Mouse (Mus musculus): ENCODE measurements around the gene Gm45808. TPM values are rescaled to one million over a fixed set of nuclear protein-coding genes. Genes with fewer than 3 reads are reported as not detected.
A peak's percentile ranks its signal among the peaks of the same experiment; 100 is the strongest.
"Not testable (repeated sequence)": the region's sequence is repeated elsewhere in the genome, so short reads cannot be mapped to it uniquely, and the experiment has no call there.

Gm45808 gene
- polyA plus RNA-seq, 1 experiment from 2014 or later, result not detected

DNA sequence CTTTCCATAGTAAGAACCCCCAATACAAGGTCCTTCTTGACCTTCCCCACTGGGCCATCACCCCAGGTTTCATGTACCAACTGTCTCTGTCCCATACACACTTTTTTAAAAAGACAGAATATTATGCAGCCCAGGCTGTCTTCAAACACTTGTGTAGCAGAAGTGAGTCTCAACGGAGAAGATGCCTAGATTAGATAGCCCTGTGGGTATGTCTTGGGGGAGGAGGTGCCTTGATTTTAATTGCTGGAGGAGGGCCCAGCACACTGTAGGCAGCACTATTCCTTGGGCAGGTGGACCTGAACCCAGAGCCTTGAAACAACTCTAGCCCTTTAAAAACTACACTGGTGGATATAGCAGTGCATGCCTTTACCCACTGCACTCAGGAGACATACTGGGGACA is 4.4 kb downstream of the Gm45808 start:
- H3K36me3 ChIP-seq, result no peaks in the 10 kb centered on the region
- H3K4me3 ChIP-seq, result no peak overlapping the region
- no peak for ATAC-seq (ENCODE audit: low FRiP score, low read depth)
- H3K9me3 ChIP-seq, result no peaks in the 10 kb centered on the region
- H3K4me2 ChIP-seq (replicated peaks), result no peak overlapping the region
- H3K27me3 ChIP-seq, result no peaks in the 10 kb centered on the region
- H3K4me1 ChIP-seq, result no peaks in the 10 kb centered on the region
- no peak overlapping the region for H3K27ac ChIP-seq (replicated peaks)
- 94% methylated on average over 1 of the region's 1 CpGs for WGBS
- no peak overlapping the region for H3K9ac ChIP-seq (replicated peaks)

DNA sequence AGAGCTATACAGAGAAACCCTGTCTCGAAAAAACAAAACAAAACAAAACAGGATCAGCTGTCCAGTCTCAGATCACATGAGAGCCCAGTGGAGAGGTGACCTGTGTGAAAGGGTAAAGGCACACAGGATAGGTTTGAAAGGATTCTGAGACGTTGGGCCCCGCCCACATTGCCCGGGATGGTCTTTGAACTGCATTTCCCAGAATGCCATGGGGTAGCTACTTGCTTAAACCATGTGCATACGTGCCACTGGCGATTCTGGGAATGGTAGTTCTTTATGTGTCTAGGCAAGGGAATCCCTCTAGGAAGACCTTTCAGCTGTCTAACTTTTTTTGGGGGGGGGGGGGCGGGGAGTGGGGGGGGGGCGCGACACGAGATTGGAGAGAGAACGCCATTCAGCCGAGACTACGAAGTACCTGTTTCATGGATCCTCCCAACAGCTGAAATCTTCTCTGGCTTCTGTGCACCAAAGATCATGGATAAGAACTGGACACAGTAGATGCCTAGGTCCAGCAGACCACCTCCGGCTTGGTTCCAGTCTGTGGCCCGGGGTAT is 5.2 kb downstream of the Gm45808 start, which contains the start of gene Tulp2:
TSS of gene Tulp2 (plus strand) at position 504 of the 554 bp plus-strand sequence.
- 48% methylated on average over 15 of the region's 15 CpGs for whole genome bisulfite sequencing
- ATAC-seq (ENCODE audit: low FRiP score, low read depth), result peak; percentile 54

DNA sequence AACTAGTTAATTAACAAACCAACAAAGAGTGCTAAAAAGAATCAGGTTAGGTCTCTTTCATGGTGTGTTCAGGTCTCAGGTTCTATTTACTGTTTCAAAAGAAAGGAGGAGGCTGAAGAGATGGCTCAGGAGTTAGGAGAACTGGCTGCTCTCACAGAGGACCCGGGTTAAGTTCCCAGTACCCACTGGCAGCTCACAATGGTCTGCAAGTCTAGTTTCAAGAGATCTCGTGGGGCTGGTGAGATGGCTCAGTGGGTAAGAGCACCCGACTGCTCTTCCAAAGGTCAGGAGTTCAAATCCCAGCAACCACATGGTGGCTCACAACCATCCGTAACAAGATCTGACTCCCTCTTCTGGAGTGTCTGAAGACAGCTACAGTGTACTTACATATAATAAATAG is 6.3 kb downstream of the Gm45808 start:
- H3K27ac ChIP-seq (replicated peaks); H3K4me1 ChIP-seq; H3K4me2 ChIP-seq (replicated peaks); H3K4me3 ChIP-seq; ATAC-seq (ENCODE audit: low FRiP score, low read depth); H3K36me3 ChIP-seq; H3K9ac ChIP-seq (replicated peaks); H3K9me3 ChIP-seq; H3K27me3 ChIP-seq: not testable (repeated sequence)
- WGBS, result 82% methylated on average over 3 of the region's 4 CpGs

More for the DNA sequence above, 5.2 kb downstream of the Gm45808 start, which contains the start of gene Tulp2:
- Histone ChIP-seq H3K9ac (replicated peaks) (no peak within 1 kb of the TSS), H3K9me3 (no peaks in the 10 kb centered on the region), H3K36me3 (no peaks in the 10 kb centered on the region), H3K4me1 (no peaks in the 10 kb centered on the region), H3K4me3 (no peak within 1 kb of the TSS), H3K27ac (replicated peaks) (no peak within 1 kb of the TSS), H3K4me2 (replicated peaks) (no peak within 1 kb of the TSS), H3K27me3 (no peaks in the 10 kb centered on the region)

DNA sequence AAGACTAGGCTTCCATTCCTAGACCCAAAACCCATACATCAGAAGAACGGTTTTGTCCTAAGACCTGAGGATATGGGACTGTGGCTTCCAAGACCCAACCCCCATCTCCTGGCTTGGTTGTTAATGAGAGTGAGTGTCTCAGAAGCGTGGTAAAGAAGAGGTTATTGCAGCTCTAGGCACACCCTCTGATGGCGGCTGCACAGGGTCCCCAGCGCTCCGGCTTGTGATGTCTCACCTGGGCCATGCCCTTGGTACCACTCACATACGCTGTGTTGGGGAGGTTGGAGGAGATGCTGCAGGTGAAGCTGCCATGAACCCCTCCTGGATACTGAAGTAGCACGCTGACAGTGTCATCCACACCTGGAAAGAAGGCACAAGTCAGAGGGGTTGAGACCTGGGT is 7.8 kb downstream of the Gm45808 start:
- ATAC-seq (ENCODE audit: low FRiP score, low read depth), result no peak
- H3K4me2 ChIP-seq (replicated peaks), result no peak overlapping the region
- no peaks in the 10 kb centered on the region for H3K4me1 ChIP-seq
- no peak overlapping the region for H3K4me3 ChIP-seq
- H3K27me3 ChIP-seq, result no peaks in the 10 kb centered on the region
- H3K27ac ChIP-seq (replicated peaks), result no peak overlapping the region
- 93% methylated on average over 7 of the region's 7 CpGs for WGBS
- H3K9ac ChIP-seq (replicated peaks), result no peak overlapping the region
- no peaks in the 10 kb centered on the region for H3K9me3 ChIP-seq
- H3K36me3 ChIP-seq, result no peaks in the 10 kb centered on the region

DNA sequence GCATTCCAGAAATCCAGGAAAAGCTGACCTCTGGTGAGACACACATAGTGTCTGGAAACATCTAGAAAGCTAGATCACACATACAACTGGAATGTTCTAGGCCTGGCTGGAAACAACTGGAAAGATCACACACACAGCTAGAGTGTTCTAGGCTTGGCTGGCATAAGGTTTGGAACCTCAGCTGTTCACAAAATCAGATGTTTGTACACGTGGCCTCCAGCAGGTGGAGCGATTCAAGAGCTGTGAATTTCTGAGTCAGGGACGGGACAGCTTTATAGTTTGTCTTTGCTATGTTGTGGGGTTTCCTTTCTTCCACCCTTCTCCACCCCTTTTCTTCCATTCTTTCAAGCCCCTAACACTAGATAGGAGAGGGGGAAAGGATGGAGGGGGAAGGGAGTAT is 9.6 kb downstream of the Gm45808 start:
- Histone ChIP-seq H3K27me3 (no peaks in the 10 kb centered on the region), H3K27ac (replicated peaks) (no peak overlapping the region), H3K4me1 (no peaks in the 10 kb centered on the region), H3K36me3 (no peaks in the 10 kb centered on the region), H3K9me3 (no peaks in the 10 kb centered on the region), H3K4me3 (no peak overlapping the region), H3K4me2 (replicated peaks) (no peak overlapping the region), H3K9ac (replicated peaks) (no peak overlapping the region)
- peak; percentile 30; the same call in 1 of the 2 replicates for ATAC-seq (ENCODE audit: low FRiP score, low read depth)
- WGBS, result 14% methylated on average over 3 of the region's 3 CpGs

DNA sequence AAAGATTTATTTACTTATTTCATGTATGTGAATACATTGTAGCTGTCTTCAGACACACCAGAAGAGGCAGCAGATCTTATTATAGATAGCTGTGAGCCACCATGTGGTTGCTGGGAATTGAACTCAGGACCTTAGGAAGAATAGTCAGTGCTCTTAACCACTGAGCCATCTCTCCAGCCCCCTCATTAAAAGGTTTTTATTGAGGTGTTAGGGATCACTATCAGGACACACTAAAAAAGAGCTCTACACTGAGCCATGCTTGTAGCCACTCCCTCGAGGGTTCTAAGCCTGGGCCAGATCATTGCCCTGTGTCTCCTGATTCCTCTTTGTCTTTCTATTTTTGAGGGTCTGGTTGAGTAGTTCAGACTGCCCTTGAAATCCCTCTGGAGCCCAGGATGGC is 10.2 kb downstream of the Gm45808 start:
- no peak overlapping the region for H3K27ac ChIP-seq (replicated peaks)
- no peaks in the 10 kb centered on the region for H3K4me1 ChIP-seq
- WGBS, result 60% methylated on average over 1 of the region's 1 CpGs
- no peaks in the 10 kb centered on the region for H3K36me3 ChIP-seq
- no peaks in the 10 kb centered on the region for H3K27me3 ChIP-seq
- H3K9ac ChIP-seq (replicated peaks), result no peak overlapping the region
- no peak for ATAC-seq (ENCODE audit: low FRiP score, low read depth)
- H3K4me2 ChIP-seq (replicated peaks), result no peak overlapping the region
- no peaks in the 10 kb centered on the region for H3K9me3 ChIP-seq
- no peak overlapping the region for H3K4me3 ChIP-seq

DNA sequence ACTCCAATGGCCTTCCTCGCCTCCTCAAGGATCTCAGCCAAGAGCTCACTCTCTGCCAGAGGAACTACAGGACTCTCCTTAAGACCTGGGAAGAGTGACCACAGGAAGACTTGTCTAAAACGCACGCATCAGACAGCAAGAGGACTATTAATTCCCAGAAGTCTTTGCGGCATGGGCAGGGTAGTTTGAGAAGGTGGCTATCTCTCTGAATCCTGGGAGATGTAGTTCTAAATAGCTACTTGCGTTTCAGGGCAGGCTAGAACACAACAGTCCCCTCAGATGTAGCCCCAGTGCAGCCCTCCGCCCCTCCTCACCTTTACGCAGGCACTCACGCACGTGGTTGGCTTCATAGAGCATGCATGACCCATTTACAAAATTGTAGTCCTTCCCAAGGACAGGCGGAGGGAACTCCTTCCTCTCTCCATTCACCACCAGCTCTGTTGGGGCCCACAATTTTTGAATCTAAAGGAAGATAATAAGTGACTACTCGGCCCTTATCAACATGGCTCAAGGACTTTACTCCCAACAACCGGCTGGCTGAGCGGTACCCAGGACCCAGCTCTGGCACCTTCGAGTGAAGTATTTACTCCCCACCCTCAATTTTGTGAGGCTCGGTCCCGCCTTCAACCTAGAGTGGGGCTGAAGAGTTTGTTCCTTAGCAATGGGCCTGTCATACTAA is 11.2 kb downstream of the Gm45808 start:
- ATAC-seq (ENCODE audit: low FRiP score, low read depth), result no peak
- no peaks in the 10 kb centered on the region for H3K27me3 ChIP-seq
- WGBS, result 78% methylated on average over 16 of the region's 16 CpGs
- H3K4me3 ChIP-seq, result no peak overlapping the region
- no peaks in the 10 kb centered on the region for H3K36me3 ChIP-seq
- no peak overlapping the region for H3K27ac ChIP-seq (replicated peaks)
- no peaks in the 10 kb centered on the region for H3K9me3 ChIP-seq
- H3K4me2 ChIP-seq (replicated peaks), result 0 out of 2 replicates have a peak overlapping the region, but pooled peaks have one; percentile 11
- H3K4me1 ChIP-seq, result no peaks in the 10 kb centered on the region
- H3K9ac ChIP-seq (replicated peaks), result no peak overlapping the region

DNA sequence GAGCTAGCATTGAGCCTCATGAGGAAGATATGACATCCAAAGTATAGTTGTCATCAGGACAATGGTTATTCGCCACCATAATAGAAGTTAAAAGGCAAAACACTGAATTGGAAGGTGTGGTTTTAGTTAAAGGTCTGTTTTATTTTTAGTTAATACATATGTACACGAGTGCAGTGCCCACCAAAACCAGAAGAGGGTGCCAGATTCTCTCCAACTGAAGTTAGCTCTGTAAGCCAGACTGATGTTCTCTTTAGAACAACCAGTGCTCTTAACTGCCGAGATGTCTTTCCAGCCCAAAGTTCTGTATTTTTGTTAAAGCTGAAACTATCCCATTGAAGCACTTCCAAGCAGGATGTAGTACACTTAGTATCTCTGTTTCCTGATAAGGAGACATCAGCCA is 15.7 kb downstream of the Gm45808 start:
- Histone ChIP-seq H3K27ac (replicated peaks) (no peak overlapping the region), H3K4me2 (replicated peaks) (no peak overlapping the region), H3K4me3 (no peak overlapping the region), H3K36me3 (no peaks in the 10 kb centered on the region), H3K9me3 (no peaks in the 10 kb centered on the region), H3K27me3 (no peaks in the 10 kb centered on the region), H3K4me1 (peaks cover 8% of the 10 kb centered on the region), H3K9ac (replicated peaks) (no peak overlapping the region)
- 6% methylated on average over 3 of the region's 3 CpGs for WGBS
- no peak for ATAC-seq (ENCODE audit: low FRiP score, low read depth)

DNA sequence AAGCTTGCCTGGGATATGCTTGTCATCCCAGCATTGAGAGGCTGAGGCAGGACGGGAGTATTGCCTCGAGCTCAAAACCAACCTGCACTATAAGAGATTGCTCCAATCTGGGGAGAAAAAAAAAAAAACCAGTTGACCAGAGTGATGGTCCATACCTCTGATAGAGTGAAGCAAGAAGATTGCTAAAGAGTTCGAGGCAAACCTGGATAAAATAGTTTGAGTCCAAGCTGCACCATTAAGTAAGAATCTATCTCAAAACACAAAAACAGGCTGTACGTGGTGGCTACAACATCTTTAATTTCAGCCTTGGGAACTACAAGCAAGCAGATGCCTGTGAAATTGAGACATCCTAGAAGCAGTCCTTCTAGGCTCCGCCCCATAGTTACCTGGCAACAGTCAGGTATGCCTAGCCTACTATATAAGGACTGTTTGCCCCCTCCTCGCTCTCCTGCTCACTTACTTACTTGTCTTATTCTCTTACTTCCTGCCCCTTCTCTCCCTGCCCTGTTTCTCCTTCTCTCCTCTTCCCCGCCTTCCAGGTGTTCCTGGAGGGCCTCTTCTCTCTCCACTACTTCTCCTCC is 19.4 kb downstream of the Gm45808 start:
- Histone ChIP-seq H3K4me1 (peaks cover 18% of the 10 kb centered on the region), H3K36me3 (peaks cover 35% of the 10 kb centered on the region), H3K9ac (replicated peaks) (peak overlapping the region; percentile 37), H3K9me3 (no peaks in the 10 kb centered on the region), H3K27me3 (no peaks in the 10 kb centered on the region), H3K4me2 (replicated peaks) (peak overlapping the region; percentile 89), H3K4me3 (peak overlapping the region; percentile 77), H3K27ac (replicated peaks) (no peak overlapping the region)
- 36% methylated on average over 7 of the region's 7 CpGs for WGBS
- peak; percentile 52 for ATAC-seq (ENCODE audit: low FRiP score, low read depth)

DNA sequence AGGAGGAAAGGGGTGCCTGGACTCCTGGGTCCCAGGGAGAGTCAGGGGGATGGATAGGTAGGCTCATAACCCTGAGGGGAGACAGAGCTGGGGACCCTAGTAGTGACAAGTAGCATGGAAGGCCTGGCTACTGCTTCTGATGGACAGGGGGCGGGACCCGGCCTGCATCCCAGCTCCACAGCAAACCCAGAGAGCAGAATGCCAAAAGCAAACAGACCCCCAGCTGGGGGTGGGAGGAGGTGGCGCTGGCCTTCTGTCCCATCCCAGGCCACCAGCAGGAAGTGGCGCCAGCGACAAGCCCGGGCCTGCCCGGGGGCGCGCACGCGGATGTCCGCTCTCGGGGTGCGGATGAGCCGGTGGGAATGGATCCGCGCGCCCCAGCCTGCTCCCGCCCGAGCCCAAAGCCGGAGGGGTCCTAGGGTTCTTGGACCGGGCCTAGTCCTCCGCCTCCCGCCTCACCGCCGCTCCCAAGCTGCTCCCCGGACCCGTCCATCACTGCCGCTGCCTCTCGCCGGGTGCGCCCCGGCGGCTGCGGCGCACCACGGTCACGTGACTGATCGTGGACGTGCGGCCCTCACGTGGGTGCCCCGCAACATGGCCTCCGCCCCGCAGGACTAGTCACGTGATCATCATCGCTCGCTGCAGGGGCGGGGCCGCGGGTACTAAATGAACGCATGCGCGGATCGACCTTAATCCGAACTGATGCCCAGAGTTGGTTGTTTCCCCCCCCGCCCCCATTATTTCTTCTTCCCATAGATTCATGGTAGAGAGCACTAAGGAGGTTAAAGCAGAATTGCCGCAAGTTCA is 20.1 kb downstream of the Gm45808 start, which contains the start of gene Bax:
TSS of gene Bax (minus strand) at position 616 of the 807 bp plus-strand sequence.
- under 1% methylated on average over 46 of the region's 58 CpGs for WGBS

DNA sequence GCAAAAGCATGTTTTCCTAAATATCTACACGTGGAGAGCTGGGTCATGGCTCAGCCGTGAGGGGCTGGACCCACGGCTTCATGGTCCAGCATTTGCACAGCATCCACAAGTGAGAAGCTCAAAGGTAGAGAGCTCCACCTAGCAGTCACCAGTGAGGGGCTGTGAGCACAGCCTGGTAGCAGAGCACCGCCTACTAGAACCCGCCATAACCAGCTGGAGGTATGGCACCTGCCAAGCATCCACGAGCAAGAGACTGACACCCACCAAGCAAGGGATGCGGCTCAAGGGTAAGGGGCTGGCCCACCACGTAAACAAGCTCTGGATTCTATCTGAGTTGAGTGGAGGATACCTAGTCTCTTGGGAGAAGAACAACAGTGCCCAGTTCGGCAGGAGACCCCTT is 21.1 kb downstream of the Gm45808 start:
- peak overlapping the region; percentile 89 for H3K4me2 ChIP-seq (replicated peaks)
- H3K9ac ChIP-seq (replicated peaks), result peak overlapping the region; percentile 87
- ATAC-seq (ENCODE audit: low FRiP score, low read depth), result no peak
- peaks cover 43% of the 10 kb centered on the region for H3K36me3 ChIP-seq
- H3K27me3 ChIP-seq, result no peaks in the 10 kb centered on the region
- no peaks in the 10 kb centered on the region for H3K9me3 ChIP-seq
- 83% methylated on average over 9 of the region's 9 CpGs for WGBS
- peak overlapping the region; percentile 77 for H3K4me3 ChIP-seq
- H3K27ac ChIP-seq (replicated peaks), result no peak overlapping the region
- peaks cover 32% of the 10 kb centered on the region for H3K4me1 ChIP-seq

More for the DNA sequence above, 20.1 kb downstream of the Gm45808 start, which contains the start of gene Bax:
- no peaks in the 10 kb centered on the region for H3K9me3 ChIP-seq
- ATAC-seq (ENCODE audit: low FRiP score, low read depth), result peak; percentile 77
- peak within 1 kb of the TSS; percentile 89 for H3K4me2 ChIP-seq (replicated peaks)
- H3K9ac ChIP-seq (replicated peaks), result peak within 1 kb of the TSS; percentile 87
- H3K4me1 ChIP-seq, result peaks cover 23% of the 10 kb centered on the region
- peak within 1 kb of the TSS; percentile 67 for H3K27ac ChIP-seq (replicated peaks)
- H3K36me3 ChIP-seq, result peaks cover 40% of the 10 kb centered on the region
- no peaks in the 10 kb centered on the region for H3K27me3 ChIP-seq
- H3K4me3 ChIP-seq, result peak within 1 kb of the TSS; percentile 77

DNA sequence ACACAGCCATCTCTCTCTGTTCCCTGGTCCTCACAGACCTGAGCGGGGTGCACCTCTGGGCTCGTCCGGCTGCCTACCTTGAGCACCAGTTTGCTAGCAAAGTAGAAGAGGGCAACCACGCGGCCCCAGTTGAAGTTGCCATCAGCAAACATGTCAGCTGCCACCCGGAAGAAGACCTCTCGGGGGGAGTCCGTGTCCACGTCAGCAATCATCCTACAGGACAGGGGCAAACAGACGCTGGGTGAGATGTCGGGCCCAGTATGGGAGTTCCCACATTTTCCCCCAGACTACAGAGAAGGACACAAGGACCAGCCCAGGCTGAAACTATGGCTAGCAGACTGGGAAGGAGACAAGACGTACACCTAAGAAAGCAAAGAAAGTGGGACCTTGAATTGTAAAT is 21.5 kb downstream of the Gm45808 start:
- Histone ChIP-seq H3K9me3 (no peaks in the 10 kb centered on the region), H3K27ac (replicated peaks) (no peak overlapping the region), H3K4me1 (peaks cover 36% of the 10 kb centered on the region), H3K36me3 (peaks cover 43% of the 10 kb centered on the region), H3K27me3 (no peaks in the 10 kb centered on the region), H3K4me3 (no peak overlapping the region), H3K4me2 (replicated peaks) (peak overlapping the region; percentile 89; the same call in 1 of the 2 replicates), H3K9ac (replicated peaks) (no peak overlapping the region)
- WGBS, result 96% methylated on average over 12 of the region's 12 CpGs
- no peak for ATAC-seq (ENCODE audit: low FRiP score, low read depth)

All from midbrain, embryonic 12.5 days (tissue).